Mouse (Mus musculus) ovary, postnatal 36 days (tissue): ENCODE measurements around the gene Gpatch11.
"Not testable (repeated sequence)": the region's sequence is repeated elsewhere in the genome, so short reads cannot be mapped to it uniquely, and the experiment has no call there.

Source experiments
- DNase-seq: peaks from one replicate; pipeline ENCODE4 v3.0.0; 2022; ENCODE audit warnings: low spot score, mixed read lengths

The Gpatch11 gene

DNA sequence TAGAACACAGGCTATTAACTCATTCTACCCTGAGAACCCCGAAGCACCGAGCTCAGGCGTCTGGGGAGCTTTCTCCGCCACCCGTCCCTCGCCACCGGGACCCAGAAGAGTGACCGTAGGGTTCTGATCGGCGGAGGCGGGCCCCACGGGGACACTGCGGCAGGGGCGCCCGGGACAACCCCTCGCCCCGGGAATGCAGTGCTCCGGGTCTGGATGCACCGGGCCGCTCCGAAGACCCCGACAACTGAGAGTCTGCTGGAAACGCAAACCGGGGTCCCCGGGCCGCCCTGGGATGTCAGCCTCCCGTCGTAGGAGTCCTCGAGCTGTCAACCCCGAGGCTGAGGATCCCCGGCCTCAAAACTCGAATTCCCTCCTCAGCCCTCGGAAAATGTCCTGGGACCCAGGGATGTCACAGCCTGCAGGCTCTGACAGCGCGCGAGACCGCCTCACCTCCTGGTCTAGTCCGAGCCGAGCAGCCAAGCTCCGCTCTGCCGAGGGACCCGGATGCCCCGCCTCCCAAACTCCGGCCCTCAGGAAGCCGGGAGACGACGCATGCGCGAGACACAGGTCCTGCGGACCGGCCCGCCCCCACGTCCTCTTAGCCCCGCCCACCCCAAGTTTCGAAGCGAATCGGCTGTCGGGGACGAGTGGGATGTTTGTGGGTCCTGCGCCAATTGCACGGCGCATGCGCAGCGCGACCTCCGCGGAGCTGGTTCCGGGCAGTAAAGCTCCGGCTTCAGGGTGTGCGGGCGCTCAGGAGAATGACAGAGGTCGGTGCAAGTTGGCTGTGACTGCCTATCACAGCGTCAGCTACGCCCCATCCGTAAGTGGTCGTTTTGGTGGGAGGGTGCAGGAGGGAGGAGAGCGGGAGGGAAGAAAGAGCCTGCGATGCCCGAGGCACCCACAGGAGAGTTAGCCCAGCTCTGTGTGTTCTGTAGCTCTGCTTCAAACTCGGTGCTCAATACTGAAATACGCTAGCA lies at the start of gene Gpatch11, which contains the start of gene Heatr5b:
Gene Gpatch11, plus strand, starts transcription at position 712 of the 980 bp plus-strand sequence.
Gene Heatr5b, minus strand, starts transcription at position 509 of the 980 bp plus-strand sequence.
- peak; percentile 98 for DNase-seq

- DNase-seq = not testable (repeated sequence)
These were observed 47.1 kb upstream of the Gpatch11 start for GRCm38 (mm10) chr17:78788273-78788672.

DNA sequence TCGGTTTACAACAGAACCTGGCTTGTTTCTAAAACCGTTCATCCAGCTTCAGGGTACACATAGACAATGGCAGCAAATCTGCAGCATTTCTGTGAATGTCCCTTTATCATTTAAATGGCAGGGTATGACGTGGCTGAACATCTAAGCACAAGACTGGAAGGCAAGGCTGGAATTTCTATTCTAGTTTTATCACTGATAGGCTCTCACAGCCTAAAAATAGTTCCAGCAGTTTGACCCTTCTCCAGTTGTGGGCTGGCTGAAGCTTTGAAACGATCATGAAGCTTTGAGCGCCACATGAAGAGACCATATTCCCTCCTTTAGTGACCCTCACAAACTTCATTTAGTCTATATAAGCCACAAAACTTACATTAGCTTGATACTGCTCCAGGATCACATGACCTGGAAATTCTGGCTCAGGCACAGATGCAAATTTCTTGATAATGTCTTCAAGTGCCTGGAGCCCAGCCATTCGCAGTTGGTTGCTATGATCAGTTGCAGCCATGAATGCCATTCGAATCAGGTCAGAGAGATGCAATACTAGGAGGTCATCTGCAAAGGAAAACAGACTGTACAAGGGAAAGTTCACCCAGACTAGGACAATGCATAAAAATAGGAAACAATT lies 44.2 kb upstream of the Gpatch11 start:
- peak; percentile 9 for DNase-seq

GRCm38 (mm10) chr17:78791690-78792070 lies 43.7 kb upstream of the Gpatch11 start:
- DNase-seq = no peak

GRCm38 (mm10) chr17:78792122-78792521 lies 43.2 kb upstream of the Gpatch11 start:
- DNase-seq = no peak

- DNase-seq = no peak
These were observed 41.0 kb upstream of the Gpatch11 start for GRCm38 (mm10) chr17:78794390-78794789.

DNA sequence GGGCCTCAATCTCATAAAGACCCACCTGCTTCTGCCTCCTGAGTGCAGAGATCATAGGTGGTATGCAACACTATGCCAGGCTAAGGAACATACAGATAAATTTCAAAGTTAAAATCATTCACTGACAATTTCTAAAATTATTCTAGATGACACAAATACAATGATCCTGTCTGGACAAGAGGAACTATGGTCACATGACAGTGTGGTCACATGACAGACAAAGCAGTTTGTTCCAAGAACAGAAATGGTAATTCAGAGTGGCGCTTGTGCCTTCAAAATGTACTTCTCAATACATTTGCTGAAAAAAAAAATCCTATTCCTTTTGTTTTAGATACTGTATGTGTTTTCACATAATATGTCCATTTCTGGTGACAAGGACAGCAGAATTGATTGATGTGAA lies 38.1 kb upstream of the Gpatch11 start:
- no peak for DNase-seq

DNA sequence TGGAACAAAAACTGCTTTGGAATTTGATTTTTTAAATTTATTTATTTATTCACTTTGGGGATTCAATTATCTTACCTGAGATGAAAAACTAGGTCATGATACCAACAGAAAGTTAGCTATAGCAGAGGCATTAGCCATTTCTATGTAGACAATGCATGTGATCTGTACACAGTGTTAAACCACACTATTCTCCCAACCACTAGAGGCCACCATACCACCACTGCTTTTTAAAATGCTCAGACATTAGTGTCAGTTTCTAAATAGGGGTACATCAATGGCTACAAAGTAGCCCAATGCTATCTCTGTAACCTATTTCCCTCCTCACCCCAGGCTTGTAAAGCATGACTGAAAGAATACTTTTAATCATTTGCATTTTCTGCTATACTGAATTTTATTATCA lies 26.3 kb upstream of the Gpatch11 start:
- DNase-seq = no peak

- no peak for DNase-seq
These were observed 25.8 kb upstream of the Gpatch11 start for GRCm38 (mm10) chr17:78809582-78809981.

DNA sequence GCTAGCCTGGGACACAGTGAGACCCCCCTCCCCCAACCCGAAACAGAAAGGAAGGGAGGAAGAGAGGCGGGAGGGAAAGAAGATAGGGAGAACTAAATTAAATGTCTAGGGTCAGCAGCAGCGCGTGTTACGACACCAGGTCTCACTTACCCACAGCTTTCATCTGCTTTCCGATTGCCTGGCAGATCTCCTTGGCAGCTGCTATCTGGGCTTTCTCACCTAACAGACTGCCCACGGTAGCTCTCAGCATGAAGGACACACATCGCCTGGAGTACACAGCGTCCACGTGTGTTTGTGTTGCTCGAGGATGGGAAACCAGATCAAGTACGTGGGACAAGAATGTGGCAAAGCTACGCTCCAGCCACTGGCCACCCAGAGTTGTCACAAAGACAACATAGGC lies 11.0 kb upstream of the Gpatch11 start:
- no peak for DNase-seq

DNA sequence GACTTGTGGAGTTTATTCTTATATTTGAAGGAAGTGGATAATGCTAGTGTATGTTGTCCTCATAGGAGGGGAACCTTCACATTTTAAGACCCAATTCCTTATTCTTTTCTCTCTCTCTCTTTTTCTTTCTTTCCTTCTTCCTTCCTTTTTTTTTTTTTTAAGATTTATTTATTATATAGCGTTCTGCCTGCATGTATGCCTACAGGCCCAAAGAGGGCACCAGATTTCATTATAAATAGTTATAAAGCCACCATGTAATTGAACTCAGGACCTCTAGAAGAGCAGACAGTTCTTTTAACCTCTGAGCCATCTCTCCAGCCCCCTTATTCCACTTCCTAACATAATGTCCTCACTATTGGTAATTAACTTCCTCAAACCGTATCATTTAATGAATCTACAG lies 689 bp downstream of the Gpatch11 start:
- no peak for DNase-seq

DNA sequence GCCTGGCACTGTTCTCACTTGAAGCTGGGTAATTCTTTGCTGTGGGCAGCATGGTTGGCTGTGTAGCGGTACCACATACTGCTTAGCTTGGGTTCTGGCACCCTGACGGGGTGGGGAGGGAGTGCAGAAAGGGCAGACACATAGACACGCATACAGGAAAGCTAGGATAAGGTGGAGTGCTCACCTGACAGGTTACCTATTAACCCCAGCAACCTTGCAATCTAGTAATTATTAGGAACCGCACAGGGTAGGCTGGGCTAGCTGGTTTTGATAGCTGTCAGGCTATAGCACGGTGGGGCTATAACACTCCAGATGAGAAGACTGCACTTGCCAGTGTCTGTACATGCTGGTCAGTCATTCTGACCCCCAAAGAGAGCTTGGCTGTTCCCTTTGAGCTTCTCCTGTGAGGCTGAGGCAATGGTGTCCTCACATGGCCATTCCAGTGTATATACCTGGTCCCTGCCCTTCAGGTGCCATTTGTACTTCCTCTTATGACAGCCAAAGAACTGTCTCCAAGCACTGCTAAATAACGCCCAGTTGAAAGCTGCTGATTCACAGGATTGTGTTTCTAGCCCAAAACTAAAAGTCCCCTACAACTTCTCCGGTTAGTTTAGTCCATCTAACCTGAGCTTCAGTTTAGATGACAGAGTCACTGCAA lies 7.0 kb downstream of the Gpatch11 start:
- no peak for DNase-seq

DNA sequence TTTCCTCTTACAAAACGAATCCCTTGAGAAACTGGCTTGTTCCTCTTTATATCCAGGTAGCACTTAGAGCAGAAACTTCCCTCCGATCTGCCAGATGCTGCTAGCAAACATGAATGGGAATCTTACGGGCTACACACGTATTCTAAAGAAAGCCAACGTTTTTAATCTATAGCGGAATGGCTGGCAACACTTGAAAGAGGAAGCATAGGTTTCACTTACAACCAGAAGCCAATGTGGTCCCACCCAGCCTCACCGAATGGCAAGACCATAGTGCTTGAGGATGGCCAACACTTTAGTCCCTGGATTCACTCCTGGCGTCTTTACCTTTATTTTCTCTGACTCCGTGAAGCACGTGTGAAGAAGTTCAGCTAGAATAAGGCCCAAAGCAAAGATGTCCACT lies 20.9 kb downstream of the Gpatch11 start:
- DNase-seq = no peak

GRCm38 (mm10) chr17:78873886-78874285 lies 38.5 kb downstream of the Gpatch11 start:
- no peak for DNase-seq

DNA sequence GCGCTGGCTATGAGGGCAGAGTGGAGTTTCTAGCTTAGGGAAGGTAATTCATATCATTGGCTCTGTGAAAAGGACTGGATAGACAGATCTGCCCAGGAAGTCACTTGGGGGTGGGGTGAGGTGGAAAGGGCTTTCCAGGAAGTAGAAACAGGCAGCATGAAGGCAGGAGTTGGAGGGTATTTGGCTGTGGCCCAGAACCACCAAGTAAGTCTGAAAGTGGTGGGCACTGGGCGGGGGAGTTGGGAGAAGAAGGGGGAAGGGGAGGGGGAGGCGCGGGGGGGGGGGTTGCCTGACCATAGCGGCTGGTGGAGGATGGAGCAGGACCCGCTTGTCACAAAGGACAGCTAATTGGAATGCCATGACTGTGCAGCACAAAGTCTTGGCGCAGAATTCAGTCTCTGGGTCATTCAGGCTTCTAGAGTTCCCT lies 46.5 kb downstream of the Gpatch11 start:
- DNase-seq = no peak

- peak; percentile 89 for DNase-seq
These were observed 47.2 kb downstream of the Gpatch11 start, which contains the start of gene Eif2ak2 for GRCm38 (mm10) chr17:78882401-78883112. Gene Eif2ak2 (minus strand): TSS chr17:78882573.

DNA sequence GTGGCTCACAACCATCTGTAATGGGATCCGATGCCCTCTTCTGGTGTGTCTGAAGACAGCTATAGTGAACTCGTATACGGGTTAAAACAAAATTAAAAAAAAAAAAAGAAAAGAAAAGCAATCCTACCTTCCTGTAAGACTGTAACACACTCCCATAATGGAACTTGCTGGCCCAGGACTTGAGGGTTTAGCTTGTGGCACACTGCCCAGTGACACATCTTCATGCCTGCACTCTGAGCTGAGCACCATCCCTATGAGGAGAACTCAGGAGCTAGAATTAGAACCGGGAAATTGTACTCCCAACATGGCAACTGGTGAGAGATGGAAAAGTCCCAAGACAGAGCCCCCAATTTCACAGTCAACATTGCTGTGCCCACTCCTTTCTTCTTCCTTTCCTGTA lies 47.9 kb downstream of the Gpatch11 start:
- DNase-seq = no peak

GRCm38 (mm10) chr17:78885286-78886065 lies 50.1 kb downstream of the Gpatch11 start:
- DNase-seq = no peak

GRCm38 (mm10) chr17:78888554-78888953 lies 53.2 kb downstream of the Gpatch11 start:
- peak; percentile 24 for DNase-seq

- no peak for DNase-seq
These were observed 53.8 kb downstream of the Gpatch11 start for GRCm38 (mm10) chr17:78889184-78889583.

GRCm38 (mm10) chr17:78891020-78891419 lies 55.7 kb downstream of the Gpatch11 start:
- no peak for DNase-seq
